Mouse (Mus musculus) limb, embryonic 14.5 days (tissue): Measurements from ENCODE around the gene Ywhah. TPM values are rescaled to one million over a fixed set of nuclear protein-coding genes. Genes with fewer than 3 reads are reported as not detected.
"Not testable (repeated sequence)": the region's sequence is repeated elsewhere in the genome, so short reads cannot be mapped to it uniquely, and the experiment has no call there.

Source experiments
- ATAC-seq: fragments of 200-750 bp; cut with Nextera tagmentation; 2 replicates; pipeline ENCODE4 v1.8.0; 2017; ENCODE audit warnings: low read depth, moderate number of reproducible peaks, moderate TSS enrichment; ENCODE audit not compliant: low FRiP score
- DNase-seq: peaks from one replicate; pipeline ENCODE4 v3.0.0-alpha.2; 2015; ENCODE audit warnings: low spot score
- H3K27ac ChIP-seq: fragments of 300-500 bp; sonication (generic); replicated peaks from 2 replicates; pipeline ENCODE4 v1.5.1; 2014; ENCODE audit warnings: low read depth, mild to moderate bottlenecking, low read length, moderate library complexity, mixed read lengths
- H3K27me3 ChIP-seq: fragments of 300-500 bp; sonication (generic); 2 replicates; pipeline ENCODE4 v1.6.1; 2014; ENCODE audit warnings: low read length, mixed read lengths; ENCODE audit not compliant: control insufficient read depth, insufficient read depth
- H3K36me3 ChIP-seq: fragments of 300-500 bp; sonication (generic); 2 replicates; pipeline ENCODE4 v1.6.1; 2014; ENCODE audit warnings: mild to moderate bottlenecking, low read length, moderate library complexity, mixed read lengths; ENCODE audit not compliant: control insufficient read depth, insufficient read depth
- H3K4me1 ChIP-seq: fragments of 300-500 bp; sonication (generic); 2 replicates; pipeline ENCODE4 v1.6.1; 2014; ENCODE audit warnings: antibody characterized with exemption, low read length, mixed read lengths; ENCODE audit not compliant: control insufficient read depth, insufficient read depth
- H3K4me2 ChIP-seq: fragments of 300-500 bp; sonication (generic); replicated peaks from 2 replicates; pipeline ENCODE4 v1.6.1; 2014; ENCODE audit warnings: low read depth, mild to moderate bottlenecking, low read length, moderate library complexity; ENCODE audit not compliant: severe bottlenecking
- H3K4me3 ChIP-seq: fragments of 300-500 bp; sonication (generic); replicated peaks from 2 replicates; pipeline ENCODE4 v1.5.1; 2014; ENCODE audit warnings: low read length
- H3K9ac ChIP-seq: fragments of 300-500 bp; sonication (generic); 2 replicates; pipeline ENCODE4 v1.6.1; 2014; ENCODE audit warnings: mild to moderate bottlenecking, low read depth, low read length, moderate library complexity; ENCODE audit not compliant: severe bottlenecking
- H3K9me3 ChIP-seq: fragments of 300-500 bp; sonication (generic); 2 replicates; pipeline ENCODE4 v1.6.1; 2016; ENCODE audit warnings: low read length; ENCODE audit not compliant: control insufficient read depth
- POLR2A ChIP-seq: fragments of 200-500 bp; IDR thresholded peaks from 2 replicates; pipeline ENCODE4 v1.8.0; 2012; ENCODE audit warnings: inconsistent platforms, mild to moderate bottlenecking, moderate library complexity, borderline replicate concordance; ENCODE audit not compliant: insufficient read depth, insufficient read length; ENCODE audit errors: extremely low read depth
- WGBS: fragments of 180-500 bp; shearing (Covaris S2); extraction: QIAGEN DNeasy Blood & Tissue Kit; methylation state at CpG from one replicate; pipeline ENCODE4 v1.1.7; 2014; 5-methylcytosine and 5-hydroxymethylcytosine counted together
- polyA plus RNA-seq, 2 experiments: library from polyadenylated mRNA; depleted of rRNA in 1 of 2; stranded (reverse) in 1 of 2; unstranded in 1 of 2; fragments of >200 nt; fragmentation: Nextera tagmentation in 1 of 2; extraction: Ambion mirVana in 1 of 2; gene quantifications; 2 replicates each; pipeline versions ENCODE4 v1.2.1 to v1.2.3; 2012 to 2014

The Ywhah gene
- polyA plus RNA-seq, 2 experiments = 247 to 323 TPM

- H3K27me3 ChIP-seq = no peaks in the 10 kb centered on the region
- no peak for TF ChIP-seq POLR2A
- no peaks in the 10 kb centered on the region for H3K36me3 ChIP-seq
- no peak for ATAC-seq
- no peak overlapping the region for H3K27ac ChIP-seq
- no peak overlapping the region for H3K9ac ChIP-seq
- no peaks in the 10 kb centered on the region for H3K4me1 ChIP-seq
- no peaks in the 10 kb centered on the region for H3K9me3 ChIP-seq
- H3K4me3 ChIP-seq = no peak overlapping the region
- DNase-seq = no peak
- H3K4me2 ChIP-seq = 0 out of 2 replicates have a peak overlapping the region, but pooled peaks have one; percentile 43
- WGBS = 43% methylated on average over 13 of the region's 13 CpGs
Measured at GRCm38 (mm10) chr5:33038656-33039509, 20.3 kb downstream of the Ywhah start.

- Histone ChIP-seq H3K4me3 (no peak overlapping the region; the same call in 1 of the 2 replicates), H3K27ac (no peak overlapping the region), H3K9me3 (no peaks in the 10 kb centered on the region), H3K9ac (peak overlapping the region; percentile 36; the same call in 1 of the 2 replicates), H3K4me1 (no peaks in the 10 kb centered on the region), H3K27me3 (no peaks in the 10 kb centered on the region), H3K4me2 (peak overlapping the region; percentile 43), H3K36me3 (no peaks in the 10 kb centered on the region)
- ATAC-seq (peak; percentile 23; the same call in 1 of the 2 replicates), DNase-seq (peak; percentile 68)
- TF ChIP-seq POLR2A = no peak
- WGBS = 4% methylated on average over 13 of the region's 13 CpGs
Measured at GRCm38 (mm10) chr5:33039510-33039911, 20.9 kb downstream of the Ywhah start.

- H3K27me3 ChIP-seq, H3K27ac ChIP-seq, H3K36me3 ChIP-seq, H3K9ac ChIP-seq, H3K9me3 ChIP-seq, DNase-seq, H3K4me3 ChIP-seq, H3K4me1 ChIP-seq, ATAC-seq, H3K4me2 ChIP-seq: not testable (repeated sequence)
- WGBS = 81% methylated on average over 1 of the region's 1 CpGs
Measured at GRCm38 (mm10) chr5:33040735-33041134, 22.1 kb downstream of the Ywhah start.

- Histone ChIP-seq H3K9me3 (no peaks in the 10 kb centered on the region), H3K4me2 (no peak overlapping the region), H3K4me1 (no peaks in the 10 kb centered on the region), H3K36me3 (no peaks in the 10 kb centered on the region), H3K27ac (no peak overlapping the region), H3K9ac (no peak overlapping the region), H3K27me3 (no peaks in the 10 kb centered on the region), H3K4me3 (no peak overlapping the region)
- TF ChIP-seq POLR2A = no peak
- ATAC-seq (no peak), DNase-seq (no peak)
- 46% methylated on average over 10 of the region's 10 CpGs for WGBS
Measured at GRCm38 (mm10) chr5:33043397-33043796, 24.8 kb downstream of the Ywhah start.

GRCm38 (mm10) chr5:33044636-33045315 lies 26.2 kb downstream of the Ywhah start:
- WGBS = 93% methylated on average over 12 of the region's 12 CpGs
- H3K27ac ChIP-seq = no peak overlapping the region
- H3K9me3 ChIP-seq = no peaks in the 10 kb centered on the region
- no peak overlapping the region for H3K9ac ChIP-seq
- no peaks in the 10 kb centered on the region for H3K36me3 ChIP-seq
- H3K27me3 ChIP-seq = no peaks in the 10 kb centered on the region
- no peak overlapping the region for H3K4me3 ChIP-seq
- H3K4me1 ChIP-seq = no peaks in the 10 kb centered on the region
- no peak for TF ChIP-seq POLR2A
- DNase-seq (no peak), ATAC-seq (no peak)
- H3K4me2 ChIP-seq = no peak overlapping the region
